Mouse (Mus musculus) inflammation-experienced regulatory T-cells, adult 6 months (primary cell): ENCODE results near the gene Oaf. TPM values are rescaled to one million over a fixed set of nuclear protein-coding genes. Genes with fewer than 3 reads are reported as not detected.

ENCODE experiments used
- ATAC-seq: one replicate; pipeline ENCODE4 v1.8.0; 2017
- polyA plus RNA-seq, 3 experiments: library from polyadenylated mRNA; unstranded; fragments of 100-300 nt; shearing (Covaris generic); gene quantifications; one replicate each; pipeline ENCODE4 v1.2.1; 2017

Oaf gene
- polyA plus RNA-seq = 1 to 10 TPM in 1 of 3 experiments, under 1 TPM in 1, not detected in 1; 0.28 to 1.3 TPM

DNA sequence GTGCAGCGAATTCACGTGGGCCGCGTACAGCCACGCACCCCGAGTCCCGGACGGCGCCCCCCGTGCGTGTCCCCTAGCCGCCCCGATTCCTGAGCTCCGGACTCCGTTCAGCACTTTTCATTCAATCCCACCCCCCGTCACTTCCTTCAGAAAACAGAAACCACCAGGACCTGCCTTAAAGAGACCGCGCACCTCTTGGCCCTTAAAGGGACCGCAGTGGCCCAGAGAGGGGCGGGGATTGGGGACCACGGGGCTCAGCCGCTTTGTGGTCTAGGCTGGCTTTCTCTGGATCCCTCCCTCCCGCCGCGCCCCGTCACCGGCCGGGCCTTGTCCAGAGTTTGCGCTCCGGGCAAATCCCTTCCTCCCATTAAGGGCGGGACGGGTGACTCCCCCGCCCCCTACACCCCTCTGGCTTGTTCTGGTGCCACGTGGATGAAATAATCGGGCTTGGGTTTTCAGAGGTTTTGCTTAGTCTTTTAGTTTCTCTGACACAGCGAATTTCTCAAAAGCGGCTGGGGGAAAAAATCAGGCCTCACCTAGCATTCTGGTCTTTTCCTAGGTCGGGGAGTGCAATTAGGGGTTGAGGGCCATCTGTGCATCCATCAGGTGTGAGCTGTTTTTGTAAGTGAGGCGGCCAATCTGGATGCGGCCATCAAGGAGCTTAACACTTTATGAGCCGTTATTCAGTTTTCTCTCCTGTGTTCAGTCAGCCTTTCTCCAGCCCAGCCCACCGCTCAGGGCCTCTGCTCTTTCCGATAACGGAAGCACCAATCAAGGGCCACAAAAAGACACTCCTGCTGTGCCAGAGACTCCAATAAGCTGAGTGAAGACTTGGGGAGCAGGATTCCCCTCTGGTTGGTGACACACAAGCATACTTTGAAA, at the start of gene Oaf:
Gene Oaf, minus strand, starts transcription at position 200 of the 882 bp plus-strand sequence.
- ATAC-seq = no peak

DNA sequence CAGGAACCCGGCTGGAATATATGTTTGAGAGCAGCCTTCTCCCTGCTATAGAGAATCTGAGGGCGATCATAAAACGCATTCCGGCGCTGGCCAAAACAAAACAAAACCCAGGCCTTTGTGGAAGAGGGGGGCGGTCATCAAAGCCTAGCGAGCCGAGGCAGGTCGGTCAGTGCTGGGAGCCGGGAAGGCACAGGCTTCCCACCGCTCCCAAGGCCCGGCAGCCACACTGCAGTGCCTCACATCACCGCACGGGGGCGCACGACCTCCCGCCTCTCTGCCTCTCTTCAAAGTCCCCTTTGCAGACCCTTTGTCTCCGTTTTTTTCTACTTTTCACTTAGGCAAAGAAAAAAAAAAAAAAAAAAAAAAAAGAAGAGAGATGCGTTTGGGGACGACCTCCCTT, 47.2 kb upstream of the Oaf start:
- no peak for ATAC-seq

DNA sequence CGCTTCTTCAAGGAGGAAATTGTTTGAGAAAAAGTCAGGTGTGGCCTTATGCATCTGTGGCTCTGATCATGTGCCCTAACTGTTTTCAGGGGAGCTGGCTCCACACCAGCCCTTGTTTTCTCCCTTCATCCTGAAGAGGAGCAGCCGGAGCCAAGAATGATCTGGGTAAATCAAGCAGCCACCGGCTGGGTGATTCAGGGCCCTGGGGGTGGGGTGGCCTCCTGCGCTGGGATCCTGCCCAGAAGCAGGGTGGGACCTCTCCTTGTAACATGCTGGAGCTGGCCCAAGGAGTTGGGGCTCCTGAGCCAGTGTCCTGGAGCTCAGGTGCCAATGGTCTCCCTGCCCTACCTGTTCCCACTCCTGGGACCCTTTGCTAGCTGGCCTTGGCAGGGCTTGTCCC, 45.6 kb upstream of the Oaf start:
- ATAC-seq = no peak

DNA sequence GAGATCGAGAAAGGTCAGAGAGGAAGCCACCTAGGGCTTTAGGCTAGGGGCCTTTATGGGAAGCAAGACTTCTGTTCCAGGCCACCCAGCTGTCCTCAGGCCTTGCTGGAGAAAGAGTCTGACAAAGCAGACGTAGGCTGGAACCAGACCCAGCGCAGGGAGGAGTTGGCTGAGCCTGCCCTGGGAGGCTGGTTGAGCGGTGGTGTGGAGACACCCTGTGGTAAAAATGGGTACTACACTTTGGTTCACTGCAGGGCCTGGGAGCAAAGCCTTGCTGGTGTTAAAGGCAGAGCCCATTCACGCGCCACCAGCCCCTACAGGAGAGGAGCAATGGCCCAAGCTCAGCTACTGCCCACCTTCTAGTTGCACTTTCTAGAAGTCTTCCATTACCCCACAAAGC, 44.6 kb upstream of the Oaf start:
- no peak for ATAC-seq

DNA sequence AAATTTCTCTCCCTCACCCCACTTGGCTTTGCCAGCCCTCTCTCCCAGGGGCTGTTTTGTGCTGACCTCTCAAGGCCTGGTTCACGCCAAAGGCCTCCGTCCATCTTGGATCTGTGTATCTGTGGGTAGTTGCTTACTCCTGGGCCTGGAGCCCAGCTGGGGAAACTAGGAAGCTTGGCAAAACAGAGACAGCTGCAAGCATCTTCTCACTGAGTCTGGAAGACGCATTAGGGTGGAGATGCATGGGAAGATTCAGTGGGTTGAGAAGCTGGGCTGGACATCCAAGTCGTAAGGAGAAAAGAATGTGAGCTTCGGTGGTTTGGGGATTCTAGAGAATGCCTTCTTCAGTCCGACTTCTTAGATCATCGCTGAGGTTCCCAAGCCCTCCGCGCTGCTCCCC, 34.0 kb upstream of the Oaf start:
- no peak for ATAC-seq

DNA sequence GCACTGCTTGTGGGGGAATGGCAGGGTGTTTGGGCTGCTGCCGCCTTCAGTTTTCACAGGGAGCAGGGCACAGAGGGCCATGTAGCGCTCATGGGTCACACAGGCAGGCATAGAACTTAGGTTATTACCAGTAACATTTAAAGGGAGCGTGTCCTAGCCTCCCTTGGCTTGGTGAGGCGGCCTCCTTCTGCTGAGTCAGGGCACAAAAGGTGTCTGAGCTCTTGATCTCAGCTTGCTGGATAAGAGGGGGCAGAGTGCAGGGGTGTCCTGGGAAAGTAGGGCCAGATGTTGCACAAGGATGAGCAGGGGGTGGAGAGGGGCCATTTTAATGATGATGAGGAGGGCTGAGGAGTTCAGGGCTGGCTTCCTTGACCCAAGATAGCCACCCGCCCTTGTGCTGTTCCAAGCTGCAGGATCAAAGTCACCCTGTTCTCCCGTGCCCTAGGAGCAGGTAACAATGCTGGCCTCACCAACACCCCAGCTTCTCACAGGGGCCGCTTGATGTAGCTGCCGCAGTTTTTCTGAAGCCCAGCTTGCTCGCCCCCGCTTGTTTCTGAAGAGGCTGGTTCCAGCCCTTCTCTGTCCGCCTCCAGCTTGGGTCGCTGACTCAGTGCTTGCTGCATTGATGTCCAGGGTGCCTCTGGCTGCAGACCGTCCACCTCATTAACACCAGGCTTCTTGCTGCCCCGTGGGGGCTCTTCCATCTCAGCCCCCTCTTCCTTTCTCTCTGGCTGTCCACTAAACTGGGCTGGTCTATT, 32.2 kb upstream of the Oaf start:
- no peak for ATAC-seq

DNA sequence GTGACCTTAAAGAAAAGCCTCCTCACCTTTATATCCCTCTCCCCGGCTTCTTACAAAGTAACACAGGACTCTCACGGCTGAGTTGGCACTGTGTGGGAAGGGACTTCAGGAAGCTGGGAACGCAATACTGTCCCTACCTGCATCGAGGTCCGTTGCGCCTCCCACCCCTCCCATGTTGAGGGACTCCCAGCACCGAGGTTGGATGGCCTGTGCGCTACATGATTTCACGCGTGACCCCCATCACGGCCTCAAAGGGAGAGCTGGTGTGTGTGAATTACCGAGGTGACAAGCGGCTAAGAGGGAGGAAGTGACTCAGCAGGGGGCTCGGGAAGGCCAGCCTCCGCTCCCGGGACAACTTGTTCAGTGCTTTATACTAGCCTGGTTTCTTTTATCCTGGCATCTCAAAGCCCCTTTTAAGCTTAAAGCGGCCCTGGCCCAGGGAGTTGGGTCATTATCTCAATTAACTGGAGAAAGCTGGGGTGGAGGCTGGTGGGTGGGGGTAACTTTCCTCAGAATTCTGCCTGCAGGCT, 31.1 kb upstream of the Oaf start:
- ATAC-seq = no peak

DNA sequence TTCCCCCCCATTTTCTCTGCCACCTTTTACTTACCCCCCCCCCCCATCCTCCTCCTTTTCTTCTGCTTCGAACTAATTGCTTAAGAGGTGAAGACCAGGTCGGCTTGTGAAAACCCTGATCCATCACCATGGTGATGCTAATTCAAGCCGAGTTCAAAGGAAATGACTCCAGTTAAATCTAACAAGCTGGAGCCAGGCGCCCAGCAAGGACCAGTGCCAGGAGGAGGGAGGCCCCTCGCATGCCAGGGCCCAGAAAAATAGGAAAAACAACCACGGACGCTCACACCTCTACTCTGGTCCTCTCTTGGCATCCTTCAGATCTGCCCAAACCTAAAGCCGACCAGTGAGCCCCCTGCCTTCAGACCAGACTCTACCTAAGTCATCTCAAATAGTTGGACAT, 29.5 kb upstream of the Oaf start:
- no peak for ATAC-seq

DNA sequence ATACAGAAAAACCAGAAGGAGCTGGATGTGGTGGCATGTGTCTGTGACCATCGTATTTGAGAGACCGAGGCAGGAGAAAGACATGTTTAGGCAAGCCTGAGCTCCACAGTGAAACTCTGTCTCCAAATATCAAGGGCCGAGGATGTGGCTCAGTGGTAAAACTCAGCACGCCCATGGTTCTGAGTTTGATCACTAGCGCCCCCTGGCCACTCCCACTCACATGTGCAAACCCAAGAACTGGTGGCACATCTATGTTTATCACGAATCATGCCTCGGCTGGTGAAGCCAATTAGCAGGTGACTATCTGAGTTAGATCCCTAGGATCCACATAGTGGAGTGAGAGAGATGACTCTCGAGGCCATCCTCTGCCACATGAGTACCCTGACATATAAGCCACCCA, 27.6 kb upstream of the Oaf start:
- ATAC-seq = no peak

DNA sequence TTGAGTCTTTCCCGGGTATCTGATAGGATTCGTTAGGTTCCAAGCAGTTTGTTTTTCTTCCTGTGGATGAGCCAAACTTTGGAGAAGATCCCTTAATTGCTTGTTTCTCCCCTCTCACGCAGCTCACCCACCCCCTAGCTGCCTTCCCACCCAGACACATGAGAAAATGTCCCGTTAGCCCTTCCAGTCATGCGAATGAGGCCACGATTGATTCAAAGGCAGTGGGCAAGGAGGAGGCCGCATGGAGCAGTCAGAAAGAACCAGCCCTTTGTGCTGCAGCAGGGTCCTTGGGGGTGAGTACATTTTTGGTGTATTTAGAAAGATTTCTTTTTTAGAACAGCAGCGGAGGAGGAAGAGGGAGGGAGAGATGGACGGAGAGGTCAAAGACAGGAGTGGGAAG, 25.5 kb upstream of the Oaf start:
- no peak for ATAC-seq

DNA sequence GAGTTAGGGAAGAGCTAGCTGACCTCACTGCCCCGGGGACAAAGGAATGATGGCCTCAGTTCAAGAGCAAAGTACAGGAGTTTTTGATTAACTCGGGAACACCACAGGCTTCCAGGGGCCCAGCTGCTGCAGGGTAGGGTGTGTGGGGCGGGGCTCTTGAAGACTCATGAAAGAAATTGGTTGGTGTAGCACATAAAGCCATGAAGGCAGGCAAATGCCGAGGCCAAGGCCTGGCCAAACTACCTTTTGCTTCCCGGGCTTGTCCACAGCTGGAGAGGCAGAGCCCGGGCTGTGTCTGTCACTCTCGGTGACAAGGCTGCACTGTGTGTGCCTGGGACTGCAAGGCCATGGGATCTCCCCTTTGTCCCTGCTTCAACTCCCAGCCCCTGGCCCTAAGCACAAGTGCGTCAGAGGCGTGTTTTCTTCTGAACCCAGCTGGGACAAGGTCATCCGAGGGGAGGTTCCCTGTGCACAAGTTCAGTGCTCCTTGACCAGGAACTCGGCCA, 24.3 kb upstream of the Oaf start:
- no peak for ATAC-seq

DNA sequence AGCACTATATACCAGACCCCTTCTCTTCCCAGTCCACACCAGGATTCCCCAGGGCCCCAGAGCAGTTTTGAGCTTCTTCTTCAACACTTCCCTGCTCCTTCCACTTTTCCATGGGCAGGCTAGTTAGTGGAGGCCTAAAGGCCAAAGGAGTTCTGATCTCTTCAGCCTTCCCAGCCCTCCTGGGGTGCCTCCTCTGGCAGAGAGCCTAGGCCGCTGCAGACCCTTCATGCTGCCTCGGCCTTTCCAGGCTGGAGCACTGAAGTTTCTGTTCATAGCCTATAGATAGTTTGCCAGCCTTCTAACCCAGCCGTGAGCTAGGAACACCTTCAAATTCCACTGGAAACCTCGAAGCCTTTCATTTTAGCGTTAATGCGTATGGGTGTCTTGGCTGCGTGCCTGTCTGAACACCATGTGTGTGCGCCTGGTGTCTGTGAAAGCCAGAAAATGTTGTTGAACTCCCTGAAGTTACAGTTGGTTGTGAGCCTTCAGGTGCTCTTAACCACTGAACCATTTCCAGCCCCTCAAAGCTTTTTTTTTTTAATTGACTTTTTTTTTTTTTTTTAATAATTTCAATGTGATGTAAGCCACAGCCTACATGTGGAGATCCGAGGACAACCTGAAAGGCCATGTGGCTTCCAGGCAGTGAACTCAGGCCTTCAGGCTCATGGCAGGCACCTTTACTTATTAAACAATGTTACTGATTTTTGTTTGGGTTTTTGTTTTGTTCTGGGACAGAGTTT, 23.3 kb upstream of the Oaf start:
- ATAC-seq = no peak

DNA sequence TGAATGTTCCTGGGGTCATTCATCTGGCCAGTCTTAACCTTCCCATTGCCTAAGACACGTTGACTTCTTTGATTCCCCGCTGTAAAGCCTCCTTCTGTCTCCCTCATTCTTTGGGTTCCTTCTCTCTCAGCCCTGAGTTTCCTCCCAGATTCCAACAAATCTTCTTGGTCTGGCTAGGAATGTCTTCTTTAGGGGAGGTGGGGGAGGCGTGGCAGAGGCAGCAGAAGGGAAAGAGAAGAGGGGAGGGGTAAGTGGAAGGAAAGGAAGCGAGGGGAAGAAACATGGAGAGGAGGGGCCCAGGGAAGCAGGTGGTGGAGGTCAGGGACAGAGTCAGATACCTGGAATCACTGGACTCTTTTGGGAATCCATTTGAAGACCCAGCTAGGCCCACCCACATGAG, 22.7 kb upstream of the Oaf start:
- no peak for ATAC-seq

DNA sequence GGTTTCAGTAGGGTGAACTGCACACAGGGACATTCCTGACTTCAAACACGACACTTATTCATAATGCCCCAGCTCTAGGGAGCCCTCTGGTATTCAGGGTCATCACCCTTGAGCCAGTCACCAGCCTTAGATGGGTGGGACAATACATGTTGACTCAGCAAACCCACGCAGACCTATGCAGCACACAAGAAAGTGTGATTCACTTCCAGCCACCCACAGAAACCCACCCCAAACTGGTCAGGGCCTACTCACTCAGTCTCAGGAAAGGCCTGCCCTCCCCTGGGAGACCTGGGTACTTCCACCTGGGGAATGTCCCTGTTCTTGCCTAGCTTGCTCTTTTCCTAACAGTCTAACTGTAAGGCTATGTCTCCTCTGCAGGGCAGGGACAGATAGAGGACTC, 22.2 kb upstream of the Oaf start:
- no peak for ATAC-seq

DNA sequence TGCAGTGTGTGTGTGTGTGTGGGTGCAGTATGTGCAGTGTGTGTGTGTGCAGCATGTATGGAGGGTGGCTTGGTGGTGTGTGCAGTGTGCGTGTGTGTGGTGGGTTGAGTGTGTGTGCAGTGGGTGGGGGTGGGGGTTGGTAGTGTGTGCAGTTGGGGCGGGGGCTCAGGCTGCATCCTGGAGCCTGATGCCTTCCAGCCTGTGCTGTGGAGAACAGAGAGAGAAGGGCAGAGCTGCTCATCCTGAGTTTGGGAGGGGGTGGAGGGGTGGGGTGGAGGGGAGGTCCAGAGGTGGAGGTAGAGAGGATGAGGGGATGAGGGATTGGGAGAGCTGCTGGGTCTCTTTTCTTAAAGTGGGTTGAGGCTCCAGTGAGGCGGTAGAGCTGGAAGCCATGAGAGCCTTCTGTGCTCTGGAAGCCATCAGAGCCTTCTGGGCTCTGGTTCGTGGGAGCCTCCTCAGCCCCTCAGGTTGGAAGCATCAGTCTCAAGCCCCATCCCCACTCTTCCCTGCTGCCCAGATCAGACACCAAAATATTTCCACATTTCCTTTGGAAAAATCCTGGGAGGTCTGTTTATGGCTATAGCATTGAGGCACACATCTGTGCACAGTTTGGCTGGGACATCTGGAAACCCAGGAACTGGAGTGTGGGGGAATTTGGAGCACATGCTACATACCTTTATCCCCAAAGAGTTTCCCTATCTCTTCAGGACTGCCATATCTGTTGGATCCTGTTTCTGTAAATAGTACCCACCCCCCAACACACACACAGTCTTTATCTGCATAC, 21.6 kb upstream of the Oaf start:
- no peak for ATAC-seq

DNA sequence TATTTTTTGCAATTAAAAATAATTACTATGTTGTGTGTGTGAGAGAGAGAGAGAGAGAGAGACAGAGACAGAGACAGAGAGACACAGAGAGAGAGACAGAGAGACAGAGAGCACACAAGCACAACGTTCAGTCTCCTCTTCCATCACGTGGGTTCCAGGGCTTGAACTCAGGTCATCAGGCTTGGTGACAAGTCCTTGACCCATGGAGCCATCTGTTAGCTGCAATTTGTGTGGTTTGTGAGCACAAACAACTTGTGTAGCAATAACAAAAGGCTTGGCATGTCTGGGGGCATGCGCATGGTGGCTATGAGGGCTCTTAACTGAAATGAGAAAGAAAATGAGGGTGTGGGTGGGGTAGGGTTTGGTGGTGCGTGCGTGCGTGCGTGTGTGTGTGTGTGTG, 20.9 kb upstream of the Oaf start:
- no peak for ATAC-seq

DNA sequence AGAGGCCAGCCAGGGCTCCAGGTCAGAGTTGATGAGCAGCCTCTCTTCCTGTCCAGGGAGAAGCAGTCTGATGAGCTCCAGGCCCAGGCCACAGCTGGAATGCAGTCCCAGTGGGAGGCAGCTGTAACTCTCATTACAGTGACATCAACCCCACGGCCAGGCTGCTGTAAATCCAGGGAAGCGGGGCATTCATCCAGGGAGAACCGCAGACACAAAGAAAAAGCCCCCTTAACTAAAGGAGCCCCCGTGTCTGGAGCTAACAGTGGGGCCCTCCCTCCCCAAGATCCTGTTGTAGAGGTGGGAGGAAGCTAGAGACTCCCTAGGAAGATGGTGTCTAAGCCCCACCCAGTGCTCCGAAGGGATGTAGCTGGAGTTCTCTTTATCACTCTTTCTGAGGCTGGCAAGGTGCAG, 13.6 kb upstream of the Oaf start:
- no peak for ATAC-seq

DNA sequence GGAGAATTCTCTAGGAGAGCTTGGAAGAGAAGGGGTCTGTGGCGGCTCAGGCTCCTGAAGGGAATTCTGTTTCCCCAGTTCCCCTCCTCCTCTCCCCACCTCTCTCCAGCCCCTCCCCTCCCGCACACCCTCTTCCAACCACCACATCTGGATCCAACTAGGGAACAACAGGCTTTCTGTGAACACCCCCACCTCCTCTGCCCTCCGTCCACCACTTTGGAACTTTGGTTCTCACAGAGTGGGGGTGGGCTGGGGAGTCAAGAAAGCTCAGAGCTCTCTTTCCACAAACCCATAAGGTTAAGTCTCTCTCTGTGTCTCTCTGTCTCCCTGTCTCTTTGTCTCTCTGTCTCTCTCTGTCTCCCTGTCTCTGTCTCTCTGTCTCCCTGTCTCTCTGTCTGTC, 13.1 kb upstream of the Oaf start:
- no peak for ATAC-seq

DNA sequence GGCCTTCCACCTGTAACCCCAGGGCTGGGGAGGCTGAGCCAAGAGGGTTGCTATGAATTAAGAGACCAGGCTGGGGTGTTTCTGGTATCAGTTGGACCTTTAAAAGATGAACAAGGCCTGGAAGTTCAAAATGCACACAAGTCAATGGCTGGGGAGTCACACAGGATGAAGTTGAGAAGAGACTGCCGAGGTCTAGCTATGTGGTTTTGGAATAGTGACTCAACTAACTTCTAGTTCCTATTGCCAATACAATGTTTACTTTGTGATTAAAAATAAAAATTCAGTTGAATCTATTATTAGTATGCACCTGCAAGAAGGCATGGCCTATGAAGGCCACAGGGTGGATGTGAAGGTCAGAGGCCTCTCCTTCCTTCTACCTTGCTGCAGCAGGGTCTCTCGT, 12.1 kb upstream of the Oaf start:
- ATAC-seq = no peak

DNA sequence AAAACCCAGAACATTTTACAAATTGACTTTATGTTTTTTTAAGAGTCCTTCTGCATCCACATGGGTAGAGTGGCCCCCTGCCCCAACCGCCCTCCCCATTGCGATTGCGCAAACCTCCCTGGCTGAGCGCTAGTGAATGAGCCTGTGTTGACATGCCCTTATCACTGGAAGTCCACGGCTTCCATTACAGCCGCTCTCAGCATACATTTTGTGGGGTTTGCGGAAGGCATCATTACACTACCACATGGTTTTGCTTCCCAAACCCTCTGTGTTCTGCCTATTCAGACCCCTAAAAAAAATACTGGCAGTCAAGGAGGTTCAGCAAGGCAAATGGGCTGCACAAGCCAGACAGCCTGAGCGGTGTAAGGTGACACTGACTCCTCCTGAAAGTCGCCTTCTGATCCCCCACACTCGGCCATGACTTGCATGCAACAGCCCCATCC, 7.0 kb upstream of the Oaf start:
- no peak for ATAC-seq

DNA sequence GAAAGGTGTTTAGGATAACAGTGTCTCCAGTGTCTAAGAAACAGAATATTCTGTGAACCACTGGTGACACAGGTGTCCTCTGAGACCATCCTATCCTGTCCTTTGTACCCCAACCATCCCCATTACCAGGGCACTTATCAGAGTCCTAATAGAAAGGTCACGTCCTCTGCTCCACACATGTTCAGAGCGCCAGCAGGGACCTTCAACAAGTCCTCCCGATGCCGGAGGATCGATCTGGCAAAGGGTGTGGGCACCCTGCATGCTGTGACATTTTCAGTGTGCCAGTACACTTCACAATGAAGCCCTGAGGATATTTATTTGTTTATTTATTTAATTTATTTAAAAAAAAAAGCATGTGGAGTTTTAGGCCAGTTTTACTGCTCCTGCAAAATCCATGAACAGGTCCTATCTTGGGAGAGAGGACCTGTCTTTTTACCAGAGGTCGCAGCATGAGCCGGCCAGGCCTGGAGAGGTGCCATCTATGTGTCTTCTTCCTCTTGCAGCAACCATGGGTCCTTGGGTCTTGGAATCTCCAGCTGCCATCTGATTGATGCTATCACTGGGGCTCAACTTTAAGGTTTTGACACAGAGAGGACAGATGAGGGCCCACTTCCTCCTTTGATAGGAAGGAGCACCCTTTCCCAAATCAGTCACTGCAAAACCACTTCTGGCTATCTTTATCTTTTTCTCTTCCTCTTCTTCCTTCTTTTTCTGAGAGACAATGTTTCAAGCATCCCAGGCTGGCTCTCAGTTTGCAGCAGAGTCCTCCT, 6.3 kb upstream of the Oaf start:
- no peak for ATAC-seq
